Mouse (Mus musculus): ENCODE measurements around the gene Nf2. TPM values are rescaled to one million over a fixed set of nuclear protein-coding genes. Genes with fewer than 3 reads are reported as not detected.

Nf2 gene
- polyA plus RNA-seq, 1 experiment from 2014 or later, result 41.6 TPM

DNA sequence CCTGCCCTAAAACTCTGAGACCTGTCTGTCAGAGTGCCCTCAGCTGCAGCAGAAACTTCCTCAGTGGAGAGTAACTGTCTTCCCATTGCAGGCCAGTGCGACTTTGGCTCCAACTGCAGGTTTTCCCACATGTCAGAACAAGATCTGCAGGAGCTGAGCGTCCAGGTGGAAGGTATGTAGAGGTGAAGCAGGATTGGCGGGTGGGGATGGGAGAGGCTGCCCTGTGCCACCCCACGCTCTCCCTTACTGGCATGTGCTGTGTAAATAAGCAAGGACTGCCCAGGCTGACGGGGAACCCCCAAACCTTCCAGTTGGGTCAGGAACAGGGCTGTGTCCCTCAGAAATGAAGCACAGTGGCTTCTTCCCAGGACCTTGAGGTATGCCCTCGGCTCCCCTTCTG, 119.2 kb downstream of the Nf2 start:
- peak overlapping the region; percentile 52; the same call in 1 of the 2 replicates for H3K27ac ChIP-seq (ENCODE audit: low read length)

GRCm38 (mm10) chr11:4729603-4730002, 119.7 kb downstream of the Nf2 start:
- no peak overlapping the region for H3K4me2 ChIP-seq (ENCODE audit: low read depth, low read length)
- H3K9ac ChIP-seq (ENCODE audit: low read length), result no peak overlapping the region
- WGBS, result 17% methylated on average over 12 of the region's 12 CpGs
- H3K4me1 ChIP-seq (replicated peaks; ENCODE audit: control insufficient read depth, insufficient read depth, low read length), result peaks cover 12% of the 10 kb centered on the region
- no peaks in the 10 kb centered on the region; the same call in 1 of the 2 replicates for H3K36me3 ChIP-seq (ENCODE audit: control insufficient read depth, insufficient read depth, low read length)
- H3K27me3 ChIP-seq (ENCODE audit: control insufficient read depth, insufficient read depth, low read depth, low read length), result no peaks in the 10 kb centered on the region
- no peak overlapping the region for H3K4me3 ChIP-seq (ENCODE audit: low read length)
- H3K27ac ChIP-seq (ENCODE audit: low read length), result peak overlapping the region; percentile 52; the same call in 1 of the 2 replicates
- no peaks in the 10 kb centered on the region for H3K9me3 ChIP-seq (ENCODE audit: control insufficient read depth, low read length)
- ATAC-seq (ENCODE audit: low read depth), result peak; percentile 77

More for the DNA sequence above, 119.2 kb downstream of the Nf2 start:
- H3K4me3 ChIP-seq (ENCODE audit: low read length), result no peak overlapping the region
- no peaks in the 10 kb centered on the region for H3K9me3 ChIP-seq (ENCODE audit: control insufficient read depth, low read length)
- H3K4me2 ChIP-seq (ENCODE audit: low read depth, low read length), result no peak overlapping the region
- WGBS, result 56% methylated on average over 6 of the region's 6 CpGs
- peaks cover 12% of the 10 kb centered on the region for H3K4me1 ChIP-seq (replicated peaks; ENCODE audit: control insufficient read depth, insufficient read depth, low read length)
- no peaks in the 10 kb centered on the region for H3K27me3 ChIP-seq (ENCODE audit: control insufficient read depth, insufficient read depth, low read depth, low read length)
- no peak overlapping the region for H3K9ac ChIP-seq (ENCODE audit: low read length)
- peak; percentile 76 for ATAC-seq (ENCODE audit: low read depth)
- H3K36me3 ChIP-seq (ENCODE audit: control insufficient read depth, insufficient read depth, low read length), result no peaks in the 10 kb centered on the region; the same call in 1 of the 2 replicates

- H3K4me2 ChIP-seq (ENCODE audit: low read depth, low read length), result no peak overlapping the region
- peaks cover 6% of the 10 kb centered on the region; the same call in 1 of the 2 replicates for H3K36me3 ChIP-seq (ENCODE audit: control insufficient read depth, insufficient read depth, low read length)
- no peaks in the 10 kb centered on the region for H3K27me3 ChIP-seq (ENCODE audit: control insufficient read depth, insufficient read depth, low read depth, low read length)
- H3K27ac ChIP-seq (ENCODE audit: low read length), result no peak overlapping the region
- H3K9me3 ChIP-seq (ENCODE audit: control insufficient read depth, low read length), result no peaks in the 10 kb centered on the region
- ATAC-seq (ENCODE audit: low read depth), result no peak
- H3K4me1 ChIP-seq (replicated peaks; ENCODE audit: control insufficient read depth, insufficient read depth, low read length), result peaks cover 4% of the 10 kb centered on the region; the same call in 1 of the 2 replicates
- no peak overlapping the region for H3K9ac ChIP-seq (ENCODE audit: low read length)
- H3K4me3 ChIP-seq (ENCODE audit: low read length), result no peak overlapping the region
- 76% methylated on average over 8 of the region's 8 CpGs for WGBS
Observed at GRCm38 (mm10) chr11:4721728-4722127, 127.6 kb downstream of the Nf2 start.

- ATAC-seq (ENCODE audit: low read depth), result peak; percentile 75
- Histone ChIP-seq H3K4me3 (ENCODE audit: low read length) (no peak overlapping the region), H3K4me1 (replicated peaks; ENCODE audit: control insufficient read depth, insufficient read depth, low read length) (peaks cover 4% of the 10 kb centered on the region; the same call in 1 of the 2 replicates), H3K27me3 (ENCODE audit: control insufficient read depth, insufficient read depth, low read depth, low read length) (no peaks in the 10 kb centered on the region), H3K9me3 (ENCODE audit: control insufficient read depth, low read length) (no peaks in the 10 kb centered on the region), H3K27ac (ENCODE audit: low read length) (no peak overlapping the region), H3K36me3 (ENCODE audit: control insufficient read depth, insufficient read depth, low read length) (peaks cover 6% of the 10 kb centered on the region; the same call in 1 of the 2 replicates), H3K9ac (ENCODE audit: low read length) (no peak overlapping the region), H3K4me2 (ENCODE audit: low read depth, low read length) (no peak overlapping the region)
- WGBS, result 46% methylated on average over 7 of the region's 7 CpGs
Observed at GRCm38 (mm10) chr11:4720900-4721580, 128.3 kb downstream of the Nf2 start.

DNA sequence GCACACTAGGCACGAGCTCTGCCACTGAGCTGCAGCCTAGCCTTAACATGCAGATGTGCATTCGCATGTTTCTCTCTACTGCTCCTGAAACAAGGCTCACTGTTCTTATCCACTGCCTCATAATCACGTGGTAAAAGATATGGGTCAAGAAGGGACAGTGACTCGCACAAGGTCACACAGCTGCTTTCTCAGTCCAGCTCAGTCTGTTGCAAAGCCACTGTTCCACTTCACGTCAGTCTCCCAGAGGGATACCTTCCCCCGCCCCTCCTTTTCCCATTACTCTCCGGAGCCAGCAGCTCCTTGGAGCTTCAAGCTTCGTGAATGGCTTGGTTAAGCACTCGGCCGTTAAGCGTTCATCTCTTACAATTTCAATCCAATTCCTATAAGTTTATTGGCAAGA, 128.9 kb downstream of the Nf2 start:
- Histone ChIP-seq H3K27ac (ENCODE audit: low read length) (no peak overlapping the region), H3K4me2 (ENCODE audit: low read depth, low read length) (no peak overlapping the region), H3K4me3 (ENCODE audit: low read length) (no peak overlapping the region), H3K9ac (ENCODE audit: low read length) (no peak overlapping the region), H3K9me3 (ENCODE audit: control insufficient read depth, low read length) (no peaks in the 10 kb centered on the region), H3K36me3 (ENCODE audit: control insufficient read depth, insufficient read depth, low read length) (peaks cover 6% of the 10 kb centered on the region; the same call in 1 of the 2 replicates), H3K27me3 (ENCODE audit: control insufficient read depth, insufficient read depth, low read depth, low read length) (no peaks in the 10 kb centered on the region), H3K4me1 (replicated peaks; ENCODE audit: control insufficient read depth, insufficient read depth, low read length) (peaks cover 4% of the 10 kb centered on the region; the same call in 1 of the 2 replicates)
- ATAC-seq (ENCODE audit: low read depth), result no peak
- WGBS, result 63% methylated on average over 11 of the region's 11 CpGs

GRCm38 (mm10) chr11:4719961-4720360, 129.4 kb downstream of the Nf2 start:
- peaks cover 6% of the 10 kb centered on the region; the same call in 1 of the 2 replicates for H3K36me3 ChIP-seq (ENCODE audit: control insufficient read depth, insufficient read depth, low read length)
- H3K4me3 ChIP-seq (ENCODE audit: low read length), result no peak overlapping the region
- ATAC-seq (ENCODE audit: low read depth), result no peak
- H3K4me1 ChIP-seq (replicated peaks; ENCODE audit: control insufficient read depth, insufficient read depth, low read length), result peaks cover 4% of the 10 kb centered on the region; the same call in 1 of the 2 replicates
- H3K9ac ChIP-seq (ENCODE audit: low read length), result no peak overlapping the region
- no peaks in the 10 kb centered on the region for H3K27me3 ChIP-seq (ENCODE audit: control insufficient read depth, insufficient read depth, low read depth, low read length)
- no peaks in the 10 kb centered on the region for H3K9me3 ChIP-seq (ENCODE audit: control insufficient read depth, low read length)
- WGBS, result 85% methylated on average over 9 of the region's 9 CpGs
- no peak overlapping the region for H3K27ac ChIP-seq (ENCODE audit: low read length)
- no peak overlapping the region for H3K4me2 ChIP-seq (ENCODE audit: low read depth, low read length)

DNA sequence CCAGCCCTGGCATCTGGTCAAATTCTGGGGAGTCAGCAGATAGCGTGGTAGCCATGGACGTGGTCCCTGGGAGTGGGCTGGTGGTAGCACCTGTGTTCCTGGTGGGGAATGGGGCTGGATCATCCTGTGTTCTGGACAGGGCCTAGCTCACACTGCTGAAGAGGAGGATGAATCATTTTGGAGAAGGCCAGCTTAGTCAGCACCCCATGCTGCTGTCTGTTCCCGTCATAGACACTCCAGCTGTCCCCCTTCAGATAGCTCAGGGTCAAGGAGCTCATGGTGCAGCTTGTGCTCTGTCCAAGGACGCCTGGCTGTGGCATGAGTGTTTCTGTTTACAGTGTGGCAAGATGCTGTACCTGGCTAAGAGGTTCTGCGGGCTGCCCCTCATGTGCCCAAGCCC, 130.8 kb downstream of the Nf2 start:
- no peak for ATAC-seq (ENCODE audit: low read depth)
- no peak overlapping the region for H3K4me2 ChIP-seq (ENCODE audit: low read depth, low read length)
- no peak overlapping the region for H3K9ac ChIP-seq (ENCODE audit: low read length)
- H3K9me3 ChIP-seq (ENCODE audit: control insufficient read depth, low read length), result no peaks in the 10 kb centered on the region
- no peaks in the 10 kb centered on the region for H3K27me3 ChIP-seq (ENCODE audit: control insufficient read depth, insufficient read depth, low read depth, low read length)
- no peaks in the 10 kb centered on the region; the same call in 1 of the 2 replicates for H3K36me3 ChIP-seq (ENCODE audit: control insufficient read depth, insufficient read depth, low read length)
- H3K4me3 ChIP-seq (ENCODE audit: low read length), result no peak overlapping the region
- no peak overlapping the region for H3K27ac ChIP-seq (ENCODE audit: low read length)
- peaks cover 4% of the 10 kb centered on the region; the same call in 1 of the 2 replicates for H3K4me1 ChIP-seq (replicated peaks; ENCODE audit: control insufficient read depth, insufficient read depth, low read length)
- WGBS, result 64% methylated on average over 5 of the region's 5 CpGs

- H3K4me2 ChIP-seq (ENCODE audit: low read depth, low read length), result no peak overlapping the region
- no peaks in the 10 kb centered on the region for H3K27me3 ChIP-seq (ENCODE audit: control insufficient read depth, insufficient read depth, low read depth, low read length)
- H3K4me3 ChIP-seq (ENCODE audit: low read length), result no peak overlapping the region
- no peak for ATAC-seq (ENCODE audit: low read depth)
- WGBS, result 81% methylated on average over 5 of the region's 5 CpGs
- no peaks in the 10 kb centered on the region for H3K36me3 ChIP-seq (ENCODE audit: control insufficient read depth, insufficient read depth, low read length)
- H3K27ac ChIP-seq (ENCODE audit: low read length), result no peak overlapping the region
- H3K9ac ChIP-seq (ENCODE audit: low read length), result no peak overlapping the region
- H3K4me1 ChIP-seq (replicated peaks; ENCODE audit: control insufficient read depth, insufficient read depth, low read length), result peaks cover 4% of the 10 kb centered on the region; the same call in 1 of the 2 replicates
- no peaks in the 10 kb centered on the region for H3K9me3 ChIP-seq (ENCODE audit: control insufficient read depth, low read length)
Observed at GRCm38 (mm10) chr11:4716530-4717236, 132.7 kb downstream of the Nf2 start.

All from lung, embryonic 16.5 days (tissue).